Mouse (Mus musculus) ES-E14 (cell line): Measurements from ENCODE around the gene Klf12. TPM values are rescaled to one million over a fixed set of nuclear protein-coding genes. Genes with fewer than 3 reads are reported as not detected.

Experiments used
- DNase-seq: peaks from one replicate; pipeline ENCODE4 v3.0.0-alpha.2; 2013; ENCODE audit warnings: low read depth, low spot score
- H3K27ac ChIP-seq: 2 replicates; pipeline ENCODE4 v1.5.1; 2012; ENCODE audit warnings: low read depth, mild to moderate bottlenecking, low read length, moderate library complexity, mixed read lengths; ENCODE audit not compliant: poor library complexity, insufficient read depth, severe bottlenecking
- H3K36me3 ChIP-seq: 2 replicates; pipeline ENCODE4 v1.6.1; 2012; ENCODE audit warnings: mild to moderate bottlenecking, low read length, moderate library complexity, mixed read lengths; ENCODE audit not compliant: control insufficient read depth, poor library complexity, insufficient read depth, severe bottlenecking
- H3K4me1 ChIP-seq, 2 experiments: fragments of 150-350 bp in 1 of 2; sonication (generic) in 1 of 2; 2 replicates each; pipeline ENCODE4 v1.6.1; 2012; ENCODE audit warnings: low read length in 2 of 2, mild to moderate bottlenecking in 1 of 2, mixed read lengths in 1 of 2; ENCODE audit not compliant: control insufficient read depth in 2 of 2, insufficient read depth in 2 of 2, poor library complexity in 1 of 2
- H3K4me3 ChIP-seq, 2 experiments: fragments of 150-350 bp in 1 of 2; sonication (generic) in 1 of 2; 2 replicates each; pipeline ENCODE4 v1.5.1; 2012; ENCODE audit warnings: low read length in 2 of 2, low read depth in 1 of 2, mild to moderate bottlenecking in 1 of 2, mixed read lengths in 1 of 2; ENCODE audit not compliant: insufficient read depth in 1 of 2, poor library complexity in 1 of 2, severe bottlenecking in 1 of 2
- H3K9ac ChIP-seq: 2 replicates; pipeline ENCODE4 v1.6.1; 2012; ENCODE audit warnings: low read depth, mild to moderate bottlenecking, low read length, mixed read lengths; ENCODE audit not compliant: poor library complexity, insufficient read depth, severe bottlenecking
- H3K9me3 ChIP-seq: fragments of 150-350 bp; sonication (generic); 2 replicates; pipeline ENCODE4 v1.6.1; 2012; ENCODE audit warnings: low read depth, mild to moderate bottlenecking, low read length; ENCODE audit not compliant: control insufficient read depth, insufficient read depth
- CHD2 ChIP-seq: IDR thresholded peaks from 2 replicates; pipeline ENCODE4 v1.6.1; 2014; ENCODE audit warnings: mild to moderate bottlenecking, low read depth, low read length, inconsistent platforms
- HCFC1 ChIP-seq: IDR thresholded peaks from 2 replicates; pipeline ENCODE4 v1.6.1; 2012; ENCODE audit warnings: low read length, inconsistent platforms, borderline replicate concordance; ENCODE audit not compliant: insufficient read depth
- MAFK ChIP-seq: IDR thresholded peaks from 2 replicates; pipeline ENCODE4 v1.6.1; 2014; ENCODE audit warnings: mild to moderate bottlenecking, low read depth, low read length, inconsistent platforms; ENCODE audit not compliant: insufficient read depth
- ZC3H11A ChIP-seq: IDR thresholded peaks from 2 replicates; pipeline ENCODE4 v1.6.1; 2012; ENCODE audit warnings: low read depth, mild to moderate bottlenecking, inconsistent platforms, low read length, borderline replicate concordance
- ZNF384 ChIP-seq: IDR thresholded peaks from 2 replicates; pipeline ENCODE4 v1.6.1; 2012; ENCODE audit warnings: low read depth, low read length, inconsistent platforms
- in situ Hi-C, 2 experiments: fragments of 600-800 bp; cut with MboI; formaldehyde crosslinking; loops; one replicate each; pipeline ENCODE4 v1.15.1; 2025; ENCODE audit warnings: low sequenced_read_pairs in 2 of 2, inconsistent platforms in 1 of 2; ENCODE audit not compliant: unreplicated experiment in 2 of 2
- total RNA-seq: library from RNA; depleted of rRNA; stranded (reverse); fragments of 300-350 nt; gene quantifications from 2 replicates; pipeline ENCODE4 v1.2.3, GENCODE M21; 2012

Gene Klf12
- total RNA-seq, 1 experiment: 8.7 TPM

DNA sequence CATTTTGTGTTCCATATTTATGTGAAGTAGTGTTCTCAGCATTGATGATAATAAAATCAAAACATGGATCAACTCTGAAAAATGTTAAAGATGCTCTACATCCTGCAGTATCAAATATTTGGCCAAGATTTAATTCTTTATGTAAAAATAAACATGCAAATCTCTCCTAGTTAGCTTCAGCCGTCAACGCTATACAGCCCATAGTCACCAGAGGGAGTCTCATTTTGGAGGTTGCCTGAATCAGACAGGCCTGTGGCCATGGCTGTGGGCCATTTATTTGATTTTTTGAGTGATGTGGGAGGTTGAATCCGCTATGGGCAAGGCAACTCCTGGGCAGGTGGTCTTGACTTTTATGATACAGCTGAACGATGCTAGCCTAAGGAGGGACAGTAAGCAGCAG, 329.3 kb downstream of the Klf12 start:
- H3K9ac ChIP-seq: no peak overlapping the region
- no peak overlapping the region for H3K4me3 ChIP-seq
- in situ Hi-C loops: loop anchor here in 1 of 2 experiments (10.0 kb wide), 1 partner anchor 60 kb away; no protein-coding TSS in a partner anchor
- TF ChIP-seq CHD2 (no peak), ZNF384 (no peak), ZC3H11A (no peak), HCFC1 (no peak), MAFK (no peak)
- no peaks in the 10 kb centered on the region for H3K4me1 ChIP-seq
- H3K36me3 ChIP-seq: no peaks in the 10 kb centered on the region; the same call in 1 of the 2 replicates
- DNase-seq: no peak
- H3K27ac ChIP-seq: no peak overlapping the region
- no peaks in the 10 kb centered on the region for H3K9me3 ChIP-seq

DNA sequence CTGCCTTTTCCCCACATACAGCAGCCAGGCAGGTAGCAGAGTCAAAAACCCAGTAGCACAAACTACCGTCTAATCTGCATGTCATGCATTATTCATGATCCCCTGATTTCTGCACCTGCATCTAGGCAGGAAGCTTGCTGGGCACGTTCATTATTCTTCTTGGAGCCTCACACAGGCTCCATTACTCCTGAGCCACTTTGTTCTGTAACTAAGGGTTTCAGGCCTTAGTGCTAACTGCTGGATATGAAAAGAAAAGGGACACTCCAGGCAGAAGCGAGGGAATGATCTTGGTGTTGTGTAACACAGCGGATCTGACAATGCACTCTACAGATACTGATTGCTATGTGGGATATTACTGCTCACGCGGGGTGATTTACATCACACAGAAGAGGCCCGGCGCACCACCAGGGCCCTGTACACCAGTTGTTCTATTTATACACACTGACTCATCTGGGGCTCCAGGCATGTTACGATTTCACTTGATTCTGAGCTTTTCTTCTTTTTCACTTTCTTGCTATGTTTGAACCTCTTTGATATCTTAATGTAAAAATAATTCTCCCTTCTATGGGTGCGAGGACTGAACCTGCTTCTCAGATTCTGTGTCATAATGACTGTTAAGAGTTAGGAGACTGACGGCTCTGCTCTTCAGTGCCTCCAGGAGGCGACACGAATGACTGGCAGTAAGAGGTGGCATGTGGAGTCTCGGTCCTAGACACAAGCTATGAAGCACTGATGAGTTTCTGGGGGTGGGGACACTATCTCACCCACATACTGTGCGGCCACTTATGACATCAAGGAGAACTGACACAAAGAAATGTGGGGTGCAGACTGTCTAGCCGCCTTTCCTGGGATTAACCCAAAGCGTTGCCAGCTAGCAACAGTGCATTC, 340.0 kb downstream of the Klf12 start:
- no peak for DNase-seq
- Histone ChIP-seq H3K4me1 (peaks cover 0 to 6% of the 10 kb centered on the region in 2 experiments; a peak in 2 of 4 replicates), H3K36me3 (0 out of 2 replicates have a peak, but pooled peaks cover 2% of the 10 kb centered on the region), H3K9ac (no peak overlapping the region; the same call in 1 of the 2 replicates), H3K4me3 (0 out of 4 replicates have a peak overlapping the region, but pooled peaks of 1 of the 2 experiments have one; percentile 5), H3K9me3 (no peaks in the 10 kb centered on the region), H3K27ac (no peak overlapping the region)
- no peak for TF ChIP-seq MAFK
- TF ChIP-seq ZC3H11A: no peak
- no peak for TF ChIP-seq CHD2
- no peak for TF ChIP-seq HCFC1
- no peak for TF ChIP-seq ZNF384
- in situ Hi-C loops: loop anchor here (10.0 to 25.0 kb wide), 2 partner anchors 810 to 818 kb away; no protein-coding TSS in a partner anchor

DNA sequence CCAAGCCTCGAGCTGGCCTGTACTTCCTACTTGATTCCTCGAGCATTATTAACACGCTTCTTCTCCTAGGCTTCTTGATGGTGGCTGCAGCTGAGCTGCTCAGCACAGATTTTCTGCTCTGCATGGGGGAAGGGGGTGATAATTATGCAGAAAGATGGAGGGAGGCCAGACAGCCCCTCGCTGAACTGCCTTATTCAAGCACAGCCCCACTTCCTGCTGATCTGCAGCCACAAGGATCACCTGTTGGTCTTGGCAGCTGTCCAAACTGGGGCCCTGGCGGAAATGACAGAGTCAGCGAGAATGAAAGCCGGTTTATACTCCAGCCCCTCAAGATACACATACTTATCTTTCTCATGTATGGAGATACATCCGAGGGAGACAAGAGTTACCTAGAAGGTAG, 341.3 kb downstream of the Klf12 start:
- TF ChIP-seq MAFK (0 out of 2 replicates have a peak, but pooled peaks have one; percentile 36), ZNF384 (no peak)
- no peak overlapping the region for H3K9ac ChIP-seq
- peaks cover 0 to 6% of the 10 kb centered on the region in 2 experiments; a peak in 2 of 4 replicates for H3K4me1 ChIP-seq
- no peaks in the 10 kb centered on the region for H3K9me3 ChIP-seq
- DNase-seq: no peak
- H3K36me3 ChIP-seq: no peaks in the 10 kb centered on the region
- no peak overlapping the region for H3K27ac ChIP-seq
- H3K4me3 ChIP-seq: no peak overlapping the region
- in situ Hi-C loops: loop anchor here (10.0 to 25.0 kb wide), 2 partner anchors 812 to 819 kb away; no protein-coding TSS in a partner anchor

DNA sequence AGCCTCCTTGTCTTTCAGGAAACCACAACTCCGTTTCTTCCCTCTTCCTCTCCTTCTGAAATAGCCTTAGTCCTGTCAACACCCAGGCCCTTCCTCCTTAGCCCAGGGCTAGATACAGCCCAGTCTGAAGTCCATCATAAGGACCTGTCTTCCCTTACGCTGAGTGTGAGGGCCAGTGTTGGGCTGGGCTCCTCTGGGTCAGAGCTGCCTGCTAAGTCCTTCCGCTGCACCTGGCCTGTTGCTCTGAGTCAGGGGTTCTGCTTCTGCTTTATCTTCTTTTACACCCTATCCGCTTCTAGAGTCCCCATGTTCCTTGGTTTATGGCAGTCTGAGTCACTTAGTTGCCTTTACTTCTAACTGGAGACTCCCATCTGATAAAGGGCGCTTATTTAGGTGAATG, 351.0 kb downstream of the Klf12 start:
- Histone ChIP-seq H3K9me3 (no peaks in the 10 kb centered on the region), H3K4me1 (no peaks in the 10 kb centered on the region), H3K4me3 (no peak overlapping the region), H3K9ac (no peak overlapping the region), H3K27ac (no peak overlapping the region), H3K36me3 (no peaks in the 10 kb centered on the region; the same call in 1 of the 2 replicates)
- no peak for TF ChIP-seq HCFC1
- TF ChIP-seq CHD2: no peak
- TF ChIP-seq ZC3H11A: no peak
- no peak for TF ChIP-seq MAFK
- no peak for TF ChIP-seq ZNF384
- in situ Hi-C loops: loop anchor here in 1 of 2 experiments (25.0 kb wide), 1 partner anchor 829 kb away; no protein-coding TSS in a partner anchor
- DNase-seq: no peak
